Mouse (Mus musculus) kidney, embryonic 15.5 days (tissue): ENCODE results near the gene Tlr9. TPM values are rescaled to one million over a fixed set of nuclear protein-coding genes. Genes with fewer than 3 reads are reported as not detected.

Experiments
- ATAC-seq: fragments of 200-750 bp; cut with Nextera tagmentation; replicated peaks from 2 replicates; pipeline ENCODE4 v1.8.0; 2017; ENCODE audit warnings: moderate TSS enrichment; ENCODE audit not compliant: low FRiP score
- H3K27ac ChIP-seq: fragments of 300-500 bp; sonication (generic); 2 replicates; pipeline ENCODE4 v1.5.1; 2015; ENCODE audit warnings: mild to moderate bottlenecking, inconsistent platforms
- H3K27me3 ChIP-seq: fragments of 300-500 bp; sonication (generic); 2 replicates; pipeline ENCODE4 v1.6.1; 2015; ENCODE audit warnings: inconsistent platforms
- H3K36me3 ChIP-seq: fragments of 300-500 bp; sonication (generic); 2 replicates; pipeline ENCODE4 v1.6.1; 2015; ENCODE audit warnings: inconsistent platforms
- H3K4me1 ChIP-seq: fragments of 300-500 bp; sonication (generic); 2 replicates; pipeline ENCODE4 v1.6.1; 2015; ENCODE audit warnings: inconsistent platforms
- H3K4me2 ChIP-seq: fragments of 300-500 bp; sonication (generic); 2 replicates; pipeline ENCODE4 v1.6.1; 2015; ENCODE audit warnings: moderate library complexity, mild to moderate bottlenecking, inconsistent platforms
- H3K4me3 ChIP-seq: fragments of 300-500 bp; sonication (generic); replicated peaks from 2 replicates; pipeline ENCODE4 v1.5.1; 2015; ENCODE audit warnings: mild to moderate bottlenecking, inconsistent platforms
- H3K9ac ChIP-seq: fragments of 300-500 bp; sonication (generic); 2 replicates; pipeline ENCODE4 v1.6.1; 2015; ENCODE audit warnings: mild to moderate bottlenecking, inconsistent platforms
- H3K9me3 ChIP-seq: fragments of 300-500 bp; sonication (generic); replicated peaks from 2 replicates; pipeline ENCODE4 v1.6.1; 2016; ENCODE audit warnings: inconsistent platforms
- WGBS: fragments of 180-500 bp; shearing (Covaris S2); methylation state at CpG from one replicate; pipeline ENCODE4 v1.1.7; 2015; ENCODE audit warnings: mixed read lengths; 5-methylcytosine and 5-hydroxymethylcytosine counted together
- polyA plus RNA-seq: library from polyadenylated mRNA; unstranded; fragments of >200 nt; fragmentation: Nextera tagmentation; extraction: Ambion mirVana; gene quantifications from 2 replicates; pipeline ENCODE4 v1.2.1, GENCODE M21; 2015

Tlr9 gene
- polyA plus RNA-seq, result 0.09 TPM in 1 of 2 replicates, not detected in the other

DNA sequence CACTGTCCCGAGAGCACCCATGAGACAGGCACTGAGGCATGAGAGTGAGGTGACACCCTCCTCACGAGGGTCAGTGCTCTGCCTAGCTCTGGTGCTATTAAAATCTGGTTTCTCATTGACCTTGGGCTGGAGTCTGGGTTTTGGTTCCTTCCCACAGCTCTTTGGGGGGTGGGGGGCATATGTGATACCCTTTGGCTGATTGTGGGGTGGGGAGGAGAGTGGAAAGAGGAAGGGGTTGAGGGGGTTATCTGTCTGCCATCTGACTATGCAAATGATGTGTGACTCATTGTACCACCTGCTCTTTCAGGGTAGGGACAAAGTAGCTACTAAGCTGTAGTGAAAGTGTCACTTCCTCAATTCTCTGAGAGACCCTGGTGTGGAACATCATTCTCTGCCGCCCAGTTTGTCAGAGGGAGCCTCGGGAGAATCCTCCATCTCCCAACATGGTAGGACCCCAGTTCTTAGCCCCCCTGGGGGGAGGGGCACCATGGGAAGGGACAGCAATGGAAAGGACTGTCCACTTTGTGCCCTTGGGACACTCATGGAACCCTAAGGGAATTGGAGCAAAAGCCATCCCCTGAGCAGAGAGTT, at the start of gene Tlr9:
TSS of gene Tlr9 (plus strand) at position 338 of the 591 bp plus-strand sequence.
- WGBS, result 47% methylated on average over 4 of the region's 4 CpGs
- ATAC-seq, result no peak
- H3K4me1 ChIP-seq, result peaks cover 36% of the 10 kb centered on the region
- H3K4me2 ChIP-seq, result no peak within 1 kb of the TSS
- no peaks in the 10 kb centered on the region for H3K9me3 ChIP-seq
- peak within 1 kb of the TSS; percentile 43 for H3K27ac ChIP-seq
- no peak within 1 kb of the TSS for H3K9ac ChIP-seq
- H3K27me3 ChIP-seq, result peaks cover 20% of the 10 kb centered on the region
- no peaks in the 10 kb centered on the region for H3K36me3 ChIP-seq
- H3K4me3 ChIP-seq, result no peak within 1 kb of the TSS

DNA sequence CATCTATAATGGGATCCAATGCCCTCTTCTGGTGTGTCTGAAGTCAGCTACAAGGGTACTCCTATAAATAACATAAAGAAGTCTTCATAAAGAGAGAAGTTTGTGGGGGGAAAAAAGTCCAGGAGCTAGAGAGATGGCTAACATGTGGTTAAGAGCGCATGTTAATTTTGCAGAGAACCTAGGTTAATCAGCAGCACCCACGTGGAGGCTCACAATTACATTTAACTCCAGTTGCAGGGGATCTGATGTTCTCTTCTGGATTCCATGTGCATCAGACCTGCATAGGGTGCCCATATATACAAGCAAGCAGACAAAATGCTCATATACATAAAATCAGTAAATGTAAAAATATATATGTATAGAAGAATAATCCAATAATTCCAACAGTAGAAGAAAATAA, 49.0 kb upstream of the Tlr9 start:
- no peaks in the 10 kb centered on the region for H3K27me3 ChIP-seq
- no peak for ATAC-seq
- 0 out of 2 replicates have a peak overlapping the region, but pooled peaks have one; percentile 10 for H3K9ac ChIP-seq
- no peaks in the 10 kb centered on the region for H3K9me3 ChIP-seq
- H3K27ac ChIP-seq, result no peak overlapping the region
- H3K4me2 ChIP-seq, result peak overlapping the region; percentile 84
- H3K4me3 ChIP-seq, result peak overlapping the region; percentile 93
- peaks cover 45% of the 10 kb centered on the region for H3K4me1 ChIP-seq
- 53% methylated on average over 2 of the region's 2 CpGs for WGBS
- H3K36me3 ChIP-seq, result peaks cover 24% of the 10 kb centered on the region

DNA sequence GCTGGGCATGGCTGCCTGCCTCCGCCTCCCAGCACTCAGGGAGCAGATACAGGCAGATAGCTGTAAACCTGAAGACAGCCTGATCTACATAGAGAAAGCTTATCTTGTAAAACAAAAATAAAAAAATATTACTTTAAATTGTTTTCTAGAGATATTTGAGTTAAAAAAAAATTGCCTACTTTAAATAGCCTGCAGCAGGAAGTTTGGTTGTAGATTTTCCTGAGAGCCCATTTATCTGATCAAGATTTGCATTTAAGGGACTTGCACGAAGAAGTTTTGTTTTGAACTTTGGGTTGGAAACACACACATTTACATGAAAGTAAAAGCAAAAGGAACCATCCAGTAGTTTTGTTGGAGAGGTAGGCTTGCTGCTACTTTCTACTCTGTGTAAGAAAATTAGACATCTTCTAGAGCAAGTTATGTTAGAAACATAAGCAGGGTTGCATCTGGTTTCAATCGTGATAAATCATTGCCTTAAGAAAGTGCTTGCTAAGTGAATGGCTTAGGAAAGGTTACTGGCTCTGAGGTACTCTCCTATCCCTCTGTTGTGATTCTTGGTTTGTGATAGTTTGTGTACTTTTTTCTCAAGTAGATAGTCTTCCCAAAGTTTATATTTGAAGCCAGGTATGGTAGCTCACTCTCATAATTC, 46.7 kb upstream of the Tlr9 start:
- Histone ChIP-seq H3K36me3 (peaks cover 47% of the 10 kb centered on the region), H3K27me3 (no peaks in the 10 kb centered on the region), H3K9me3 (no peaks in the 10 kb centered on the region), H3K4me2 (no peak overlapping the region), H3K4me1 (peaks cover 35% of the 10 kb centered on the region), H3K27ac (no peak overlapping the region), H3K4me3 (no peak overlapping the region), H3K9ac (no peak overlapping the region)
- no peak for ATAC-seq
- WGBS, result 54% methylated on average over 3 of the region's 3 CpGs

DNA sequence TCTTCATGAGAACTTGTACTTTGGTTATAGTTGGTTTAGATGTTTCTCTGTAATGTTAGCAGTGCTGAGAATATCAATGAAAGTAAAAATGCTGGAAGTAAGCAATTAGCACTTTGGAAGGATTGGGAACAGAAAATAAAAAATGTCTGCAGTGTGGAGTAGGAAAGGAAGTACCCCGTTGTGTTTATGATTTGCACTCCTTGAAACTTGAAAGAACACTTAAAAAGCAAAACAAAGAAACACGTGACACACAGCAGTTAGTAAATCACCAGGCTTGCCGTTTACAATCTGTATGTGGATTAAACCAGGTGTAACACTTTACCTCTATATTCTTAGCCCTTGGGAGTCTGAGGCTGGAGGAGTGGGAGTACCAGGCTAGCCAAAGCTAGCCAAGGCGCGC, 45.6 kb upstream of the Tlr9 start:
- H3K9me3 ChIP-seq, result no peaks in the 10 kb centered on the region
- H3K27me3 ChIP-seq, result no peaks in the 10 kb centered on the region
- H3K4me1 ChIP-seq, result peaks cover 35% of the 10 kb centered on the region
- 58% methylated on average over 5 of the region's 5 CpGs for WGBS
- ATAC-seq, result no peak
- no peak overlapping the region for H3K4me3 ChIP-seq
- no peak overlapping the region for H3K4me2 ChIP-seq
- no peak overlapping the region for H3K9ac ChIP-seq
- H3K27ac ChIP-seq, result no peak overlapping the region
- H3K36me3 ChIP-seq, result peaks cover 58% of the 10 kb centered on the region

DNA sequence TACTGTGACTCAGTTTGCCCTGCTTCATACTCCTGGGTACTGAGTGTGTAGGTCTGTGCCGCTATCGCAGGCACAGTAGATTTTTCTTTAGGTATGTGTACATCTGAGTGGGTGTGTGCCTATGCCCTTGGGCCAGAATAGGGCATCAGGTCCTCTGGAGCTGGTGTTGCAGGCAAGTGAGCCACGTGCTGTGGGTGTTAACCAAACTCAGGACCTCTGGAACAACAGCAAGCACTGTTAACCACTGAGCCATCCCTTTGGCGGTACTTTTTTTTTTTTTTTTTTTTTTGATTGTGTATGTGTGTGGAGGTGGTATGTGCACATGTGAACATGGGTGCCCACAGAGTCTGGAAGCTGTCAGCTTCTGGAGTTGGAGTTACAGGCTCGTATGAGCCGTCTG, 44.6 kb upstream of the Tlr9 start:
- no peak for ATAC-seq
- H3K4me3 ChIP-seq, result no peak overlapping the region
- H3K36me3 ChIP-seq, result peaks cover 68% of the 10 kb centered on the region
- H3K27ac ChIP-seq, result no peak overlapping the region
- WGBS, result 87% methylated on average over 6 of the region's 6 CpGs
- H3K9me3 ChIP-seq, result no peaks in the 10 kb centered on the region
- peaks cover 34% of the 10 kb centered on the region for H3K4me1 ChIP-seq
- H3K27me3 ChIP-seq, result no peaks in the 10 kb centered on the region
- no peak overlapping the region for H3K9ac ChIP-seq
- no peak overlapping the region for H3K4me2 ChIP-seq

DNA sequence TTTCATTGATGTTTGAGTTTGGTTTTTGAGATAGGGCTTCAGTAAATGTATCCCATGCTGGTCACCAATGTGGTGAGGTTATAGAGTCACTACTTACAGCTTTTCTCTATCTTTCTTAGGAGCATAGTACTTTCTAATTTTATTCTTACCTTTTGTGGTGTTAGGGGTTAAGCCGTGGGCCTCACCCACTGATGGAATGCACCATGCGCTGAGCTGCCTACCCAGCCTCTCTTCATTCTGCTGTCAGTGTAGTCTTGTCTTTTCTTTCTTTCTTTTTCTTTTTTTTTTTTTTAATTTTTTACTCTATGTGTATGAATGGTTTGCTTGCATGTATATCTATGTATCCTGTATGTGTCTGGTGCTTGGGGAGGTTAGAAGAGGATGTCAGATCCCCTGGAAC, 42.9 kb upstream of the Tlr9 start:
- Histone ChIP-seq H3K4me3 (no peak overlapping the region), H3K27ac (no peak overlapping the region), H3K27me3 (no peaks in the 10 kb centered on the region), H3K36me3 (peaks cover 85% of the 10 kb centered on the region), H3K9ac (no peak overlapping the region), H3K4me1 (peaks cover 19% of the 10 kb centered on the region), H3K9me3 (no peaks in the 10 kb centered on the region), H3K4me2 (no peak overlapping the region)
- ATAC-seq, result no peak
- WGBS, result 82% methylated on average over 2 of the region's 2 CpGs

DNA sequence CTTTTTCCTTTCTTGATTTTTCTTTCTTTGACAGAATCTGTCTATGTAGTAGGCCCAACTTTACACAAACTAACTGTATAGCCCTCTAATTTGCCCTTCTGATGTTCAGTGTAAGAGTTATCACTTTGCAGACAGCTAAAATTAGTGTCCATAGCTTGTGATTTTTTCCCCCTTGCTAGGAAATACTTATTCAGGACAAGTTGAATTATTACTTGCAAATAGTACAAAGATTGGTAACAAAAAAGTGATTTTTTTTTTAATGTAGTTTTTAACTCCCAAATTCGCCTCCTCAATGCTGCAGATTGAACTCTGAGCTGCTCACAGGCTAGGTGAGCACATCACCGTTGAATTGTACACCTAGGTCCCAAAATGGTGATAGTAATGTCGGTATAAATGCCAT, 42.4 kb upstream of the Tlr9 start:
- 94% methylated on average over 3 of the region's 3 CpGs for WGBS
- H3K36me3 ChIP-seq, result peaks cover 90% of the 10 kb centered on the region
- no peak for ATAC-seq
- no peak overlapping the region for H3K27ac ChIP-seq
- no peak overlapping the region for H3K4me2 ChIP-seq
- no peak overlapping the region for H3K4me3 ChIP-seq
- H3K4me1 ChIP-seq, result peaks cover 15% of the 10 kb centered on the region
- no peaks in the 10 kb centered on the region for H3K27me3 ChIP-seq
- H3K9me3 ChIP-seq, result no peaks in the 10 kb centered on the region
- H3K9ac ChIP-seq, result no peak overlapping the region

DNA sequence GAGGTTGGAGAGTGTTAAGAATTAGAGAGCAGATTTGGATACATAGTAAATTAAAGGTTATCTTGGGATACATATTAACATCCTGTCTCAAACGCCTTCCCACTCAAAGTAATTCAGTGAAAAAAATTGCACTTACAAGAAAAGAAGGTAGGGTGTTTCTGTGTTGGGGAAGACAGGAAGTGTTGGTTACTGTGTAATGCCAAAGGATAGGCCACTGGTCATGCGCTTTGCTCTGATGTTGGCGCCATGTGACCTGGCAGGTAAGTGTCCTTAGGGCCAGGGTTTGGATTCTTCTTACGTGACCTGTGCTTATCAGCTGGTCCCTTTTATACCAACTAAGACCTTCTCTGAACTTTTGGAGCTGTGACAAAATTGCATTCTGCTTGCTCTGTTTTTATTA, 40.3 kb upstream of the Tlr9 start:
- peaks cover 100% of the 10 kb centered on the region for H3K36me3 ChIP-seq
- H3K4me3 ChIP-seq, result no peak overlapping the region
- H3K4me1 ChIP-seq, result no peaks in the 10 kb centered on the region
- 90% methylated on average over 4 of the region's 4 CpGs for WGBS
- H3K9ac ChIP-seq, result no peak overlapping the region
- H3K27ac ChIP-seq, result no peak overlapping the region
- no peak for ATAC-seq
- H3K4me2 ChIP-seq, result no peak overlapping the region
- no peaks in the 10 kb centered on the region for H3K27me3 ChIP-seq
- no peaks in the 10 kb centered on the region for H3K9me3 ChIP-seq

DNA sequence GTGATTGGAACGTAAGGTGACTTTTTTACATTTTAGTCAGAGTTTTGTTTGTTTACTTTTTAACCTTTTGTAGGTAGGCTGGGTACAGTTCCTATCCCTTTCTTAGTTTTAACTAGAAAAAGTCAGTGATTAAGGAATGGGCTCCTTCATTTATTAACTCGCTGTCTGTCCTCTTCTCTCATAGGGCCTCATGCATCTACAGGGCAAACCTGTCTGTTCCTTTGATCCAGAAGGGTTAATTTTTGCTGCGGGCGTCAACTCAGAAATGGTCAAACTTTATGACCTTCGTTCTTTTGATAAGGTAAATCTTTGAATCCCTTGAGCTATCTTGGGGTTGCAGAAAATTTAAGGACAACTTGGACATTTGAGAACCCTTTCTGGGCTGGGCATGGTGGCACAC, 38.4 kb upstream of the Tlr9 start:
- Histone ChIP-seq H3K9ac (no peak overlapping the region), H3K27me3 (no peaks in the 10 kb centered on the region), H3K4me1 (no peaks in the 10 kb centered on the region), H3K4me3 (no peak overlapping the region), H3K36me3 (peaks cover 100% of the 10 kb centered on the region), H3K27ac (0 out of 2 replicates have a peak overlapping the region, but pooled peaks have one; percentile 13), H3K9me3 (no peaks in the 10 kb centered on the region), H3K4me2 (no peak overlapping the region)
- 88% methylated on average over 5 of the region's 5 CpGs for WGBS
- no peak for ATAC-seq

DNA sequence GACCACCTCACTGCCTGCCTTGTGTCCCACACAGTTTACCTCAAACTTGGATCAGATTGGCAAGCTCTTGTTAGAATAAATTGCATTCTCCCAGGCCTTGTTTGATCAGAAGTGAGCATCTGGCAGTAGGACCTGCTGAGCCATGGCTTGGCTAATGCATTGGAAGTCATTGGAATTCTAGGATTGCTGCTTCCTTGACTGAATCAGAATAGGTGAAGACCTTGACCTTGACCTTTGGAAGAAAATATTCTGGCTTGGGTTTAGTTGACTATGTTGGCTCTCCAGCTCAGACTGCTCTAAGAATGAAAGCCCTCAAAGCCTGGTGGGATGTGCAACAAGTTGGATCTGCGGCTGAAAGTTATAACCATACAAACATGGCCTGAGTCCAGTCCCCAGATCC, 31.0 kb upstream of the Tlr9 start:
- Histone ChIP-seq H3K9ac (no peak overlapping the region), H3K4me3 (no peak overlapping the region), H3K27ac (no peak overlapping the region), H3K9me3 (no peaks in the 10 kb centered on the region), H3K36me3 (peaks cover 96% of the 10 kb centered on the region), H3K4me1 (0 out of 2 replicates have a peak, but pooled peaks cover 4% of the 10 kb centered on the region), H3K4me2 (no peak overlapping the region), H3K27me3 (no peaks in the 10 kb centered on the region)
- 90% methylated on average over 1 of the region's 1 CpGs for WGBS
- no peak for ATAC-seq

DNA sequence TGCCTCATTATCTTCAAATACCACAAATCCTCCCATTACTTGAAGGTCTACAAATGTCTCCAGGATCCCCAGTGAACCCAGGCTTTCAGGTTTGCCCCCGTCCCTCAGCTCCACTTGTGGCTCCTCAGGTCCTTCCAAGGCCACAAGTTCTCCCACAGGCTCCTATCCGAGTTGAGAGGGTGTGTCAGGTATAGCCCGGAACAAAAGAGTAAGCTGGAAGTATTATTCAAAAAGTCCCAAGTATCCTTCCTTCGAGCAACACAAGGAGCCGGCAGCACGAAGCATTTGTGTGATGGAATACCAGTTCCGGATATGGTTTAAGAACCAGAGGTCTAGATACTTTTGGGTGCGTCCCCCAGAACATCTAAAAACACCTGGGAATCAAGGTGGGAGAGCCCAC, 30.4 kb upstream of the Tlr9 start:
- no peak for ATAC-seq

DNA sequence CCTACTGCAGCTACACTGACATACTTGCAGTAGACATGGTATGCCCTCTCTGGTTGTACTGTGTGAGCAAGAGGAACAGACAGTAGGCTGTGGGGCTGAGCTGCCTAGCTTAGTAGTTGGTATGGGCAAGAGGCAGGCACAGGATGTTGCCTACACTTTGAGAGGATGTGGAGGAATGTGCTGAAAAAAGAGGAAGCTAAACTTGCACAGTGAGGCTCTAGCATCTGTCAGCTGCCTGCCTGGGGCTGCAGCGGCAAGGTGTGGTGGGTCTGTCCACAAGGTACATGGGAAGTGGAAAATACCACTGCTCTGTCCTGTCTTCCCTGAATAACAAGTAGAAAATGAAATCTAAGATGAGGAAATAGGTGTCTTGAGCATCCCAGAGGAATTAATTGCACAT, 29.4 kb upstream of the Tlr9 start:
- Histone ChIP-seq H3K4me1 (peaks cover 12% of the 10 kb centered on the region), H3K36me3 (peaks cover 92% of the 10 kb centered on the region), H3K27me3 (no peaks in the 10 kb centered on the region), H3K9me3 (no peaks in the 10 kb centered on the region), H3K4me3 (no peak overlapping the region), H3K4me2 (no peak overlapping the region), H3K9ac (no peak overlapping the region), H3K27ac (no peak overlapping the region)
- no peak for ATAC-seq
- WGBS, result 93% methylated on average over 1 of the region's 1 CpGs

More for the DNA sequence above, 30.4 kb upstream of the Tlr9 start:
- Histone ChIP-seq H3K9me3 (no peaks in the 10 kb centered on the region), H3K4me1 (0 out of 2 replicates have a peak, but pooled peaks cover 4% of the 10 kb centered on the region), H3K27ac (no peak overlapping the region), H3K36me3 (peaks cover 96% of the 10 kb centered on the region), H3K9ac (no peak overlapping the region), H3K4me2 (no peak overlapping the region), H3K27me3 (no peaks in the 10 kb centered on the region), H3K4me3 (no peak overlapping the region)
- WGBS, result 88% methylated on average over 8 of the region's 8 CpGs
